Mouse (Mus musculus): Measurements from ENCODE around the gene Prkcq. TPM values are rescaled to one million over a fixed set of nuclear protein-coding genes. Genes with fewer than 3 reads are reported as not detected.
A peak's percentile ranks its signal among the peaks of the same experiment; 100 is the strongest.

The Prkcq gene
- polyA plus RNA-seq, 1 experiment from 2014 or later = 2.8 TPM

GRCm38 (mm10) chr2:11293144-11293543, 121.2 kb downstream of the Prkcq start:
- Histone ChIP-seq H3K4me2 (ENCODE audit: low read length) (no peak overlapping the region), H3K9me3 (ENCODE audit: control insufficient read depth, low read length) (no peaks in the 10 kb centered on the region), H3K27me3 (replicated peaks; ENCODE audit: control insufficient read depth, insufficient read depth, low read length) (no peaks in the 10 kb centered on the region), H3K4me3 (ENCODE audit: low read depth, low read length) (no peak overlapping the region), H3K27ac (ENCODE audit: low read depth) (no peak overlapping the region), H3K4me1 (replicated peaks; ENCODE audit: control insufficient read depth, insufficient read depth, low read length) (0 out of 2 replicates have a peak, but pooled peaks cover 6% of the 10 kb centered on the region), H3K36me3 (ENCODE audit: control insufficient read depth, insufficient read depth, low read length) (no peaks in the 10 kb centered on the region), H3K9ac (ENCODE audit: low read length) (no peak overlapping the region)
- ATAC-seq (replicated peaks; ENCODE audit: low FRiP score, low TSS enrichment, low read depth) = no peak
- 84% methylated on average over 13 of the region's 13 CpGs for WGBS
- DNase-seq (ENCODE audit: low spot score) = peak; percentile 45

DNA sequence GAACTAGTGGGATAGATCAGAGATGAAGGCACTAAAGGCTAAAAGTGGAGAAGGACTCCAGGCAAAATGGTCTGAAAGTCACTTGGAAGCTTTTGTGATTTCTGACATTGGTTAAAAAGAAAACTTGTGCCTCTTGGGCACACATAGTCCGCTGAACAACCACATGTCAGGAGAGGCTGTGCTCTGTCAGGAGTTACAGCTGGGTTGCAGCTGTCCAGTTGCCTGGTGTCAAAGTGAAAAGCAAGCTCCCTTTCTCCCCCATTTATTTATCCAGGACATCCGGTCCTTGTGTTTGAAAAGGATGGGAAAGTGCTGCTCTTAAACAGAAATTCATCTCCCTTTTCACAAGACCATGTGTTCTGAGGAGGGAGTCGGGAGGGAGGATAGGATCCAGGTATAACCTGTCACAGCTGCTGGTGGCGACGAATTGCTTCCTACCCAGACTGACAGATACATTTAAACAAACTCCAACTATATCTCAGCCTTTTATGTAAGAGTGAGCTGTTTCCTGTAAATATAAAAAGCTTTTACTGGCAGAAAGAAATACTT, 122.8 kb downstream of the Prkcq start:
- no peak overlapping the region for H3K27ac ChIP-seq (ENCODE audit: low read depth)
- no peaks in the 10 kb centered on the region for H3K36me3 ChIP-seq (ENCODE audit: control insufficient read depth, insufficient read depth, low read length)
- 0 out of 2 replicates have a peak, but pooled peaks cover 6% of the 10 kb centered on the region for H3K4me1 ChIP-seq (replicated peaks; ENCODE audit: control insufficient read depth, insufficient read depth, low read length)
- H3K9me3 ChIP-seq (ENCODE audit: control insufficient read depth, low read length) = no peaks in the 10 kb centered on the region
- DNase-seq (ENCODE audit: low spot score) = peak; percentile 63
- WGBS = 23% methylated on average over 5 of the region's 5 CpGs
- no peak overlapping the region for H3K9ac ChIP-seq (ENCODE audit: low read length)
- no peaks in the 10 kb centered on the region for H3K27me3 ChIP-seq (replicated peaks; ENCODE audit: control insufficient read depth, insufficient read depth, low read length)
- H3K4me2 ChIP-seq (ENCODE audit: low read length) = no peak overlapping the region
- ATAC-seq (replicated peaks; ENCODE audit: low FRiP score, low TSS enrichment, low read depth) = peak; percentile 68; the same call in 1 of the 2 replicates
- H3K4me3 ChIP-seq (ENCODE audit: low read depth, low read length) = no peak overlapping the region

GRCm38 (mm10) chr2:11298811-11299210, 126.9 kb downstream of the Prkcq start:
- ATAC-seq (replicated peaks; ENCODE audit: low FRiP score, low TSS enrichment, low read depth) = no peak
- 80% methylated on average over 7 of the region's 7 CpGs for WGBS
- Histone ChIP-seq H3K27me3 (replicated peaks; ENCODE audit: control insufficient read depth, insufficient read depth, low read length) (no peaks in the 10 kb centered on the region), H3K36me3 (ENCODE audit: control insufficient read depth, insufficient read depth, low read length) (no peaks in the 10 kb centered on the region), H3K9me3 (ENCODE audit: control insufficient read depth, low read length) (no peaks in the 10 kb centered on the region), H3K9ac (ENCODE audit: low read length) (no peak overlapping the region), H3K4me3 (ENCODE audit: low read depth, low read length) (no peak overlapping the region), H3K4me2 (ENCODE audit: low read length) (no peak overlapping the region), H3K27ac (ENCODE audit: low read depth) (no peak overlapping the region), H3K4me1 (replicated peaks; ENCODE audit: control insufficient read depth, insufficient read depth, low read length) (0 out of 2 replicates have a peak, but pooled peaks cover 6% of the 10 kb centered on the region)
- DNase-seq (ENCODE audit: low spot score) = no peak

DNA sequence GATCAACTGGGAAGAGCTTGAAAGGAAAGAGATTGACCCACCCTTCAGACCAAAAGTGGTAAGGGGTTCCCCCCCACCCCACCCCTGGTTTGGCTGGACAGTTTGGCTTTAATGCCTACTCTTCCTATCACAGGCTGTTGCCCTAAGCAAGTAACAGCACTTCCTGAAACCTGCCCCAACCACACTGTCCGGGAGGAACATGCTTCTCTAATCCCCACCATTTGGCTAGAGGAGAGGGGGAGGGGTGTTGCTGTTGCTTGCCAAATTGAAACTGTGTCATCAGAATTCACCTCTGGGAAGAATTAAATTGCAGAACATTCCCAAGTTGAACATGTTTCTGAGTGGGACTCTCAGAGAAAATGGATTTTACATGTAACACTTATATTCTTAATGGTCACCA, 127.5 kb downstream of the Prkcq start:
- no peak overlapping the region for H3K27ac ChIP-seq (ENCODE audit: low read depth)
- no peak overlapping the region for H3K4me2 ChIP-seq (ENCODE audit: low read length)
- H3K9ac ChIP-seq (ENCODE audit: low read length) = no peak overlapping the region
- no peaks in the 10 kb centered on the region for H3K9me3 ChIP-seq (ENCODE audit: control insufficient read depth, low read length)
- ATAC-seq (replicated peaks; ENCODE audit: low FRiP score, low TSS enrichment, low read depth) (no peak), DNase-seq (ENCODE audit: low spot score) (no peak)
- H3K4me3 ChIP-seq (ENCODE audit: low read depth, low read length) = no peak overlapping the region
- no peaks in the 10 kb centered on the region for H3K36me3 ChIP-seq (ENCODE audit: control insufficient read depth, insufficient read depth, low read length)
- WGBS = 26% methylated on average over 1 of the region's 1 CpGs
- H3K4me1 ChIP-seq (replicated peaks; ENCODE audit: control insufficient read depth, insufficient read depth, low read length) = 0 out of 2 replicates have a peak, but pooled peaks cover 6% of the 10 kb centered on the region
- H3K27me3 ChIP-seq (replicated peaks; ENCODE audit: control insufficient read depth, insufficient read depth, low read length) = no peaks in the 10 kb centered on the region

DNA sequence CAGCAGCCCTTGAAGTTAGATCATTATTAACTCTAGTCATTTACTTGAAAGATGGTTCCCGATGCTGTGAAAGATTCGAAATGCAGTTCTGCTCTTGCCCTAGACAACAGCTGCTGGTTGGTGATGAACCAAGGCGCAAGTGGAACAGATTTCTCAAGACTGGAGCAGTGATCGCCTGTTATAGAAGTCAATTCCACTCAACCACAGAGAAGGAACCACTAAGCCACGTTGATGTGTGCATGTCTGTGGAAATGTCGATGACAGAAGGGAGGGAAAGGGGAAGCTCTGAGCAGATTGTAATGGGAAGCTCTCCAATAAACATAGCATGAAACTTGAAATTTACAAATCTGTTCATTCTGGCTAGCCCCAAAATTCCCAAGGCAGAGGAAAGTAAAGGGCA, 128.5 kb downstream of the Prkcq start:
- ATAC-seq (replicated peaks; ENCODE audit: low FRiP score, low TSS enrichment, low read depth) (no peak), DNase-seq (ENCODE audit: low spot score) (no peak)

GRCm38 (mm10) chr2:11320241-11320640, 148.3 kb downstream of the Prkcq start:
- no peaks in the 10 kb centered on the region for H3K4me1 ChIP-seq (replicated peaks; ENCODE audit: control insufficient read depth, insufficient read depth, low read length)
- H3K27ac ChIP-seq (ENCODE audit: low read depth) = no peak overlapping the region
- ATAC-seq (replicated peaks; ENCODE audit: low FRiP score, low TSS enrichment, low read depth) (no peak), DNase-seq (ENCODE audit: low spot score) (no peak)
- no peaks in the 10 kb centered on the region for H3K36me3 ChIP-seq (ENCODE audit: control insufficient read depth, insufficient read depth, low read length)
- no peak overlapping the region for H3K4me3 ChIP-seq (ENCODE audit: low read depth, low read length)
- WGBS = 37% methylated on average over 10 of the region's 10 CpGs
- H3K27me3 ChIP-seq (replicated peaks; ENCODE audit: control insufficient read depth, insufficient read depth, low read length) = no peaks in the 10 kb centered on the region
- H3K9me3 ChIP-seq (ENCODE audit: control insufficient read depth, low read length) = no peaks in the 10 kb centered on the region
- no peak overlapping the region for H3K4me2 ChIP-seq (ENCODE audit: low read length)
- H3K9ac ChIP-seq (ENCODE audit: low read length) = no peak overlapping the region

More for the DNA sequence above, 128.5 kb downstream of the Prkcq start:
- Histone ChIP-seq H3K4me1 (replicated peaks; ENCODE audit: control insufficient read depth, insufficient read depth, low read length) (no peaks in the 10 kb centered on the region), H3K4me3 (ENCODE audit: low read depth, low read length) (no peak overlapping the region), H3K27ac (ENCODE audit: low read depth) (no peak overlapping the region), H3K9me3 (ENCODE audit: control insufficient read depth, low read length) (no peaks in the 10 kb centered on the region), H3K27me3 (replicated peaks; ENCODE audit: control insufficient read depth, insufficient read depth, low read length) (no peaks in the 10 kb centered on the region), H3K9ac (ENCODE audit: low read length) (no peak overlapping the region), H3K4me2 (ENCODE audit: low read length) (no peak overlapping the region), H3K36me3 (ENCODE audit: control insufficient read depth, insufficient read depth, low read length) (no peaks in the 10 kb centered on the region)
- 82% methylated on average over 6 of the region's 6 CpGs for WGBS

DNA sequence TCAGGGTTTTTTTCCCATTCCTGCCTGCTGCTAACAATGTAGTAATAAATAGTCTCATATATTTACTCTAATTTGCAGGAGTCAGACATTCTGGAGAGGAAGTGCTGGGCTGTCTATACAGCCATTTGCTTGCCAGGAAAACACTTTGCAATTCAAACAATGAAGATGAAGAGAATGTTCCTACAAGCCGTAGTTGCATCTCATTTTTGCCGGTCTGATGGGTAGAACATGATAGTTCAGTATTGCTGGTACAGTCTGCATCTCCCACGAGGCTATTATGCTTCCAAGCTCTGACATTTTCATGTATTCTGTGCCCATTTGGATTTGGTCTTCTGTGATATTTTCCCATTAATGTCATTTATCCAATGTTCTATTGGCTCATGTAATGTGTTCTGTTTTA, 150.5 kb downstream of the Prkcq start:
- Histone ChIP-seq H3K4me1 (replicated peaks; ENCODE audit: control insufficient read depth, insufficient read depth, low read length) (no peaks in the 10 kb centered on the region), H3K9me3 (ENCODE audit: control insufficient read depth, low read length) (no peaks in the 10 kb centered on the region), H3K27ac (ENCODE audit: low read depth) (no peak overlapping the region), H3K4me2 (ENCODE audit: low read length) (no peak overlapping the region), H3K27me3 (replicated peaks; ENCODE audit: control insufficient read depth, insufficient read depth, low read length) (no peaks in the 10 kb centered on the region), H3K36me3 (ENCODE audit: control insufficient read depth, insufficient read depth, low read length) (no peaks in the 10 kb centered on the region), H3K9ac (ENCODE audit: low read length) (no peak overlapping the region), H3K4me3 (ENCODE audit: low read depth, low read length) (no peak overlapping the region)
- no peak for DNase-seq (ENCODE audit: low spot score)
- ATAC-seq (replicated peaks; ENCODE audit: low FRiP score, low TSS enrichment, low read depth) = no peak
- 70% methylated on average over 3 of the region's 3 CpGs for WGBS

DNA sequence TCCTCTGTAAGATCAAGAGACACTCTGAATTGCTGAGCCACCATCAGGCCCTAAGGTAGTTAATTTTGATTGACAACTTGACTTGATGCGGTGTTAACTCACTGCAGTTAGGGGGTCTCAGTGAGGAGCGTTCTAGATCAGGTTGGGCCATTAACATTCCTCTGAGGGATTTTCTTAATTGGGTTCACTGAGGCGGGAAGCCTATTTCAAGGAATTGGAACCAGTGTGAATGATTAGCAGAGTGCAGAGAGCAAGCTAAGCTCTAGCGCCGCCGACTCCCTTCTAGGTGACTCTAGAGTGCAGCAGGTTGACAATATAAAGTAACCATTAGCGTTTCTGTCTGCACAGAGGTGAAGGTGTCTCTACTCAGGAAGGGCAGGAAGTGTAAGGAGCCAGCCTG, 155.4 kb downstream of the Prkcq start:
- Histone ChIP-seq H3K36me3 (ENCODE audit: control insufficient read depth, insufficient read depth, low read length) (no peaks in the 10 kb centered on the region), H3K27me3 (replicated peaks; ENCODE audit: control insufficient read depth, insufficient read depth, low read length) (no peaks in the 10 kb centered on the region), H3K27ac (ENCODE audit: low read depth) (no peak overlapping the region), H3K4me1 (replicated peaks; ENCODE audit: control insufficient read depth, insufficient read depth, low read length) (no peaks in the 10 kb centered on the region; the same call in 1 of the 2 replicates), H3K4me2 (ENCODE audit: low read length) (no peak overlapping the region), H3K9me3 (ENCODE audit: control insufficient read depth, low read length) (no peaks in the 10 kb centered on the region), H3K4me3 (ENCODE audit: low read depth, low read length) (no peak overlapping the region), H3K9ac (ENCODE audit: low read length) (no peak overlapping the region)
- no peak for DNase-seq (ENCODE audit: low spot score)
- ATAC-seq (replicated peaks; ENCODE audit: low FRiP score, low TSS enrichment, low read depth) = no peak
- 50% methylated on average over 7 of the region's 7 CpGs for WGBS
